ENCODE assay signal across 17 mouse cellular contexts in the genomic region with DNA sequence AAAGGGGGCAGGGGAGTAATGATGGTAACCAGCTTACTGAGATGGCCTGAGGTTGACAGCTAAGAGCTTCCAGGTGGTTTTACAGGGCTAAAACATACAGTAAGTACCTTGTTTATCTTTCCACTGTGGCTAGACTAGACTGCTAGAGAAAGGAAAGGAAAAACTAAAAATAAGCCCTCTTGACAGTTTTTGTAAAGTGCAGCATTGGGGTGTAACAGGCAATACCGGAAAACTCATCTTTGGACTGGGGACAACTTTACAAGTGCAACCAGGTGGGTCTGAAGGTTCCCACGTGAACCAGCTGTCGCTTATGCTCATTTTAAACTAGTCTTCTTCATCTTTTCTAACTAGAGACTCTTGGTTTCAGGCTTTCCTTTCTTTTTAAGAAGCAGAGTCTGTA.
DNase-seq lines count a peak whose midpoint lies in the region; ATAC-seq and TF ChIP-seq lines count a peak whose summit lies in the region.
"Had no signal": no experiment of that assay in that cellular context is flagged by ENCODE, and none has a peak within 500 bp of the region (broad histone marks: within the 10 kb centered on the region; RNA-seq: fewer than 3 reads in every experiment).

No protein-coding gene starts in this region.

- no peaks in the 10 kb centered on the region for H3K36me3 ChIP-seq in heart, embryonic 11.5 days (ENCODE audit: control insufficient read depth, insufficient read depth, low read length)
- no peaks in the 10 kb centered on the region for H3K36me3 ChIP-seq in stomach, embryonic 16.5 days (ENCODE audit: control insufficient read depth, insufficient read depth, low read length)
- H3K36me3 ChIP-seq: hindbrain, embryonic 10.5 days; kidney, embryonic 15.5 days; liver, embryonic 13.5 days; neural tube, embryonic 13.5 days had no signal

- intact Hi-C loops in heart, postnatal 14 days (cut with DNase I) = no loop called here

- H3K9ac ChIP-seq in heart, embryonic 11.5 days (ENCODE audit: low read depth, low read length) = no peak overlapping the region
- no peak overlapping the region for H3K9ac ChIP-seq in stomach, embryonic 16.5 days (ENCODE audit: low read length)
- H3K9ac ChIP-seq: forebrain, postnatal 0 days; kidney, embryonic 15.5 days; liver, embryonic 13.5 days; neural tube, embryonic 13.5 days had no signal

- peaks cover 19% of the 10 kb centered on the region for H3K4me1 ChIP-seq in heart, embryonic 11.5 days (ENCODE audit: control insufficient read depth, insufficient read depth, low read length)
- peaks cover 13% of the 10 kb centered on the region for H3K4me1 ChIP-seq in stomach, embryonic 16.5 days (ENCODE audit: control insufficient read depth, insufficient read depth, low read length)

- no peak overlapping the region for H3K4me2 ChIP-seq in heart, embryonic 11.5 days
- no peak overlapping the region for H3K4me2 ChIP-seq in stomach, embryonic 16.5 days (ENCODE audit: low read depth, low read length)
- H3K4me2 ChIP-seq: kidney, embryonic 15.5 days; liver, embryonic 13.5 days; neural tube, embryonic 13.5 days had no signal

- no peaks in the 10 kb centered on the region for H3K9me3 ChIP-seq in heart, embryonic 11.5 days (replicated peaks; ENCODE audit: control insufficient read depth, low read length)
- H3K9me3 ChIP-seq in stomach, embryonic 16.5 days (replicated peaks; ENCODE audit: control insufficient read depth, low read length) = no peaks in the 10 kb centered on the region
- H3K9me3 ChIP-seq: hindbrain, embryonic 10.5 days; kidney, embryonic 15.5 days; liver, embryonic 13.5 days; neural tube, embryonic 13.5 days had no signal

- H3K27me3 ChIP-seq in heart, embryonic 11.5 days (ENCODE audit: control insufficient read depth, insufficient read depth, low read length) = no peaks in the 10 kb centered on the region
- no peaks in the 10 kb centered on the region for H3K27me3 ChIP-seq in stomach, embryonic 16.5 days (ENCODE audit: control insufficient read depth, insufficient read depth, low read length)
- H3K27me3 ChIP-seq: kidney, embryonic 15.5 days; neural tube, embryonic 13.5 days had no signal

- no peak for ATAC-seq in heart, embryonic 11.5 days (replicated peaks; ENCODE audit: insufficient number of reproducible peaks, low FRiP score, low TSS enrichment)
- ATAC-seq in stomach, embryonic 16.5 days (ENCODE audit: insufficient read depth, low FRiP score) = no peak
- ATAC-seq: forebrain, postnatal 0 days; midbrain, embryonic 16.5 days had no signal

- no peak for DNase-seq in heart, postnatal 14 days
- no peak for DNase-seq in layer of hippocampus, adult 2 months (ENCODE audit: low spot score in 2 of 2)
- DNase-seq in layer of hippocampus, adult 9-10 months (ENCODE audit: low spot score) = no peak
- peak; percentile 50 for DNase-seq in thymus, postnatal 0 days (ENCODE audit: low spot score)
- DNase-seq in thymus, postnatal 10 days (ENCODE audit: low spot score in 2 of 2) = no peak
- DNase-seq in adrenal gland, postnatal 36 days = no peak
- DNase-seq: cerebellum, adult 11 months; cerebellum, postnatal 36 days; forebrain, postnatal 0 days; liver, embryonic 13.5 days; right cerebral cortex, postnatal 4 days had no signal

- H3K27ac ChIP-seq in heart, embryonic 11.5 days (ENCODE audit: low read depth, low read length) = 0 out of 2 replicates have a peak overlapping the region, but pooled peaks have one; percentile 15
- H3K27ac ChIP-seq in layer of hippocampus, adult 2 months = peak overlapping the region; percentile 29; the same call in 1 of the 2 replicates
- H3K27ac ChIP-seq in stomach, embryonic 16.5 days (ENCODE audit: low read length) = peak overlapping the region; percentile 40
- H3K27ac ChIP-seq: hindbrain, embryonic 10.5 days; liver, embryonic 13.5 days had no signal

- no peak overlapping the region for H3K4me3 ChIP-seq in heart, embryonic 11.5 days (ENCODE audit: low read depth, low read length)
- H3K4me3 ChIP-seq in layer of hippocampus, adult 2 months = no peak overlapping the region
- H3K4me3 ChIP-seq in stomach, embryonic 16.5 days (replicated peaks; ENCODE audit: low read length) = no peak overlapping the region
- H3K4me3 ChIP-seq: hindbrain, embryonic 10.5 days; kidney, embryonic 15.5 days; liver, embryonic 13.5 days; neural tube, embryonic 13.5 days had no signal

- 66% methylated on average over 3 of the region's 3 CpGs for WGBS in heart, embryonic 11.5 days (ENCODE audit: insufficient replicate concordance)
- WGBS in stomach, embryonic 16.5 days = 68% methylated on average over 3 of the region's 3 CpGs

- TF ChIP-seq CTCF in layer of hippocampus, adult 2 months (conservative IDR thresholded peaks at IDR 0.05) = no peak
